Mouse (Mus musculus): Measurements from ENCODE around the gene Hivep3.

DNA sequence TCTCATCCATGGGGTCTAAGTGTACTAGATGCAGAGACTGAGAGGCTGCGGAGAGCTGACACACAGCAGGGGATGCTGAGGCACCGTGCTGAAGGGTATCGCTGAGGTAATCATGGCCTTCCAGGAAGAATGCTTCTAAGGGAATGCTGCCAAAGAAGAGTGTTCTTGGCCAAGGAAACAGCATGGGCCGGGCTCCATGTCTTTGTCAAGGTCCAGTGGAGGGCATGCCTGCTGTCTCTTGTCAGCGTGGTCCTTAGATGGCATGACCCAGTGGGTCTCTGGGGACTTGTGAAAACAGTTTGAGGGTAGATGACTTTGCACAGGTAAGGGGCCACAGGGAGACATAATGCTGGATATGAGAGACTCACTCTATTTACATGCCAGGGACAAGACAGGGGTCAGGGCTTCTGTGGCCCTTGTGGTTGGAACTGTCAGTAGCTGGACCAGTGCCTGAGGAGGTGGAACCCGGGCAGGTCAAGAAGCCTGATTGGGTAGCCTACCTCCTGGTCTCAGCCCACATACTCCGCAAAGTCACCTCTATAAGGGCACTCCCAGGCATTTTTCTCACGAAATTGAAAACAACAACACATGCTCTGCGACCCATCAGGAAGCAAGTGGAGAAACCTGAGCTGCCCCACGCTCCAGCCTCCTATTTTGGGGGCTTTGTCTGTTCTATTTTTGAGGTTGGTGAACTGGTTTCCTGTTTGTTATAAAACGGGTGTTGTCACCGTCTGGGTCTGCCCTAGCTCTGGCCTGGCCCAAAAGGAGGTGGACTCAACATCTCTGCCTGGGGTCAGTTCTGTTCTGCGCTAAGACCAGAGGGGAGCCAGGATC is 177.7 kb downstream of the Hivep3 start:
- TF ChIP-seq CTCF (IDR thresholded peaks at IDR 0.05; ENCODE audit: control insufficient read depth, insufficient read depth, insufficient read length) (no peak), MYOG (IDR thresholded peaks at IDR 0.05; ENCODE audit: control insufficient read depth, extremely low read depth, insufficient read length) (no peak), MYOD1 (IDR thresholded peaks at IDR 0.05; ENCODE audit: control insufficient read depth, insufficient read length, low read depth) (no peak), MAX (IDR thresholded peaks at IDR 0.05) (no peak)
